Mouse (Mus musculus) ES-E14 (cell line): ENCODE measurements around the gene Ptpn7. TPM values are rescaled to one million over a fixed set of nuclear protein-coding genes. Genes with fewer than 3 reads are reported as not detected.

Experiments used
- DNase-seq: peaks from one replicate; pipeline ENCODE4 v3.0.0-alpha.2; 2013; ENCODE audit warnings: low read depth, low spot score
- H3K27ac ChIP-seq: 2 replicates; pipeline ENCODE4 v1.5.1; 2012; ENCODE audit warnings: low read depth, mild to moderate bottlenecking, low read length, moderate library complexity, mixed read lengths; ENCODE audit not compliant: poor library complexity, insufficient read depth, severe bottlenecking
- H3K36me3 ChIP-seq: 2 replicates; pipeline ENCODE4 v1.6.1; 2012; ENCODE audit warnings: mild to moderate bottlenecking, low read length, moderate library complexity, mixed read lengths; ENCODE audit not compliant: control insufficient read depth, poor library complexity, insufficient read depth, severe bottlenecking
- H3K4me1 ChIP-seq, 2 experiments: fragments of 150-350 bp in 1 of 2; sonication (generic) in 1 of 2; 2 replicates each; pipeline ENCODE4 v1.6.1; 2012; ENCODE audit warnings: low read length in 2 of 2, mild to moderate bottlenecking in 1 of 2, mixed read lengths in 1 of 2; ENCODE audit not compliant: control insufficient read depth in 2 of 2, insufficient read depth in 2 of 2, poor library complexity in 1 of 2
- H3K4me3 ChIP-seq, 2 experiments: fragments of 150-350 bp in 1 of 2; sonication (generic) in 1 of 2; 2 replicates each; pipeline ENCODE4 v1.5.1; 2012; ENCODE audit warnings: low read length in 2 of 2, low read depth in 1 of 2, mild to moderate bottlenecking in 1 of 2, mixed read lengths in 1 of 2; ENCODE audit not compliant: insufficient read depth in 1 of 2, poor library complexity in 1 of 2, severe bottlenecking in 1 of 2
- H3K9ac ChIP-seq: 2 replicates; pipeline ENCODE4 v1.6.1; 2012; ENCODE audit warnings: low read depth, mild to moderate bottlenecking, low read length, mixed read lengths; ENCODE audit not compliant: poor library complexity, insufficient read depth, severe bottlenecking
- H3K9me3 ChIP-seq: fragments of 150-350 bp; sonication (generic); 2 replicates; pipeline ENCODE4 v1.6.1; 2012; ENCODE audit warnings: low read depth, mild to moderate bottlenecking, low read length; ENCODE audit not compliant: control insufficient read depth, insufficient read depth
- CHD2 ChIP-seq: IDR thresholded peaks from 2 replicates; pipeline ENCODE4 v1.6.1; 2014; ENCODE audit warnings: mild to moderate bottlenecking, low read depth, low read length, inconsistent platforms
- HCFC1 ChIP-seq: IDR thresholded peaks from 2 replicates; pipeline ENCODE4 v1.6.1; 2012; ENCODE audit warnings: low read length, inconsistent platforms, borderline replicate concordance; ENCODE audit not compliant: insufficient read depth
- MAFK ChIP-seq: IDR thresholded peaks from 2 replicates; pipeline ENCODE4 v1.6.1; 2014; ENCODE audit warnings: mild to moderate bottlenecking, low read depth, low read length, inconsistent platforms; ENCODE audit not compliant: insufficient read depth
- ZC3H11A ChIP-seq: IDR thresholded peaks from 2 replicates; pipeline ENCODE4 v1.6.1; 2012; ENCODE audit warnings: low read depth, mild to moderate bottlenecking, inconsistent platforms, low read length, borderline replicate concordance
- ZNF384 ChIP-seq: IDR thresholded peaks from 2 replicates; pipeline ENCODE4 v1.6.1; 2012; ENCODE audit warnings: low read depth, low read length, inconsistent platforms
- in situ Hi-C, 2 experiments: fragments of 600-800 bp; cut with MboI; formaldehyde crosslinking; loops; one replicate each; pipeline ENCODE4 v1.15.1; 2025; ENCODE audit warnings: low sequenced_read_pairs in 2 of 2, inconsistent platforms in 1 of 2; ENCODE audit not compliant: unreplicated experiment in 2 of 2
- total RNA-seq: library from RNA; depleted of rRNA; stranded (reverse); fragments of 300-350 nt; gene quantifications from 2 replicates; pipeline ENCODE4 v1.2.3, GENCODE M21; 2012

The Ptpn7 gene
- total RNA-seq, 1 experiment, result 1.1 TPM

DNA sequence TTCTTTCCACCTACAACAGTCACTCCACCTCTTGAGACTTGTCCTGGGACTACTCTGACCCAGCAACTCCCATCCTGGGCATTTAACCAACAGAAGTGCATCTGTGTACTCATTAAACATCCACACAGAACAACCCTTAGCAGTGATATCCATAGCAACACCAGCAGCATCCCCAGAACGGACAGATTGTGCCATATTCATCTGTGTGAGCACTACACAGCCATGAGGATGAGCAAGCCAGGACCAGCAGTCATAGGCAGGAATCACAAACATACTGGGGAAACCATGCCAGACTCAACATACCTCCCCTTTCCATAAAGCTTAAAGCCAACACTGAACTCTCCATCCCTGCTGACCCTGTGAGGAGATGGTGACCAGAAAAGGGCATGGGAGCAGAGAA is 45.1 kb upstream of the Ptpn7 start:
- Histone ChIP-seq H3K9ac (no peak overlapping the region), H3K4me3 (no peak overlapping the region), H3K4me1 (peaks cover 3 to 8% of the 10 kb centered on the region in 2 experiments; a peak in 2 of 4 replicates), H3K27ac (no peak overlapping the region), H3K9me3 (no peaks in the 10 kb centered on the region), H3K36me3 (no peaks in the 10 kb centered on the region)
- TF ChIP-seq CHD2 (no peak), HCFC1 (no peak), MAFK (no peak), ZNF384 (no peak), ZC3H11A (no peak)
- DNase-seq, result no peak
- in situ Hi-C loops, result no loop called here

DNA sequence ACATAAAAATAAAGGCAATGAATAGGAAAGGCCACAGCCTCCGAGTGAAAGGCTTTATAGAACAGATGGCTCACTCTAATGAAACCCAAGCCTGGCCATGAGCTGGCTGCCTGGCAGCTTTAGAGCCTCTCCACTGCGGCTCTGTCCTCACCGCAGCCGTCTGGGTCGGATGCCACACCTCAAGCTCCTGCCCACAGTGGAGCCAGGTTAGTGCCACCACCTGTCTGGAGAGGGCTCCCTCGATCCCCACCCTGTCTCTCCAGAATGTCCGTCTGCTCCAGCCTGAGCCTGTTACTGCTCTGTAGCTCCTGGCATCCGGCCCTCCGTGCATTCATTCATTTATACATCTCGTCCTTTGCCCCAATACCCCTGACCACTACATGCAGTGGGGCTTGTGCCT is 42.9 kb upstream of the Ptpn7 start:
- H3K4me3 ChIP-seq, result no peak overlapping the region
- DNase-seq, result no peak
- no peaks in the 10 kb centered on the region for H3K9me3 ChIP-seq
- H3K4me1 ChIP-seq, result peaks cover 3 to 7% of the 10 kb centered on the region in 2 experiments; a peak in 2 of 4 replicates
- TF ChIP-seq CHD2 (no peak), HCFC1 (no peak), MAFK (no peak), ZC3H11A (no peak), ZNF384 (no peak)
- H3K9ac ChIP-seq, result no peak overlapping the region
- H3K27ac ChIP-seq, result no peak overlapping the region
- in situ Hi-C loops, result no loop called here
- no peaks in the 10 kb centered on the region for H3K36me3 ChIP-seq

DNA sequence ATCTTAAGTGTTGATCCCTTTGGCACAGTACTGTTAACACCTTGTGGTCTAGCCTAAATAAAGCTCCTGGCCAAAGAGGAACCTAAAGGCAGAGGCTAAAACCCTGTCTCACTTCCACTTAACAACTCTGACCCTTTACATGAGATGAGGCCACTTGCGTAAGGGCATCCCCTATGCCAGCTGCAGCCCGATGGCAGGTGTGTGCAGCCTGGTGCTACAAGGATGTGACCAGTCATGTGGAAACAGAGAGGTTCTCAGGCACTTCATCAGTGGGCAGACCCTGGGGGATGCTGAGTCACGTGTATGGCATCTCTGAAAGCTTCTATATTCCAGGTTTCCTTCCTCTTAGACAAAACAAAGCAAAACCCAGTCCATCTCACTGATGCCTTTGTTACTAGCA is 41.6 kb upstream of the Ptpn7 start:
- Histone ChIP-seq H3K9me3 (no peaks in the 10 kb centered on the region), H3K4me3 (no peak overlapping the region), H3K36me3 (no peaks in the 10 kb centered on the region), H3K4me1 (peaks cover 0 to 2% of the 10 kb centered on the region in 2 experiments; a peak in 1 of 4 replicates), H3K27ac (no peak overlapping the region), H3K9ac (no peak overlapping the region)
- DNase-seq, result no peak
- no peak for TF ChIP-seq HCFC1
- no peak for TF ChIP-seq ZC3H11A
- TF ChIP-seq CHD2, result no peak
- TF ChIP-seq MAFK, result no peak
- no peak for TF ChIP-seq ZNF384
- in situ Hi-C loops, result no loop called here

DNA sequence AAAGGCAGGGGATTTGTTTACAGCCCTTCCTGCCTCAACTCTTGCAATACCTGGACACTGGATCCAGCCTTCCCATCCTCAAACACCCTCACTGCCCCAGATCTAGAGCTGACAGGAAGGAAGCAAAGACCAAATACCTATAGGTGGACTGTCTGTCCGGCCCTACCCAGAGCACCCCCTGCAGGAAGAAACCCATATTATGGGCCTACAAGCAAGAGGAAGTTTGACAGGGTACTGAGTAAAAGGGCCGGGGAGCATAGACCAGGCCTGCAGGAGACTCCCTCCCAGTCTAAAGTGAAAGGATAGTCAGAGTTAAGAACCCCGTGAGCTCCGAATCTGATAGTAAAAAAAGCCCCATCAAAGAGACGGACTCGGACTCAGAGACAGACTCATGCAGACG is 37.8 kb upstream of the Ptpn7 start:
- no peaks in the 10 kb centered on the region for H3K36me3 ChIP-seq
- no peaks in the 10 kb centered on the region for H3K9me3 ChIP-seq
- H3K4me1 ChIP-seq, result no peaks in the 10 kb centered on the region
- no peak overlapping the region for H3K4me3 ChIP-seq
- in situ Hi-C loops, result no loop called here
- DNase-seq, result no peak
- no peak overlapping the region for H3K27ac ChIP-seq
- no peak overlapping the region for H3K9ac ChIP-seq
- no peak for TF ChIP-seq MAFK
- no peak for TF ChIP-seq HCFC1
- TF ChIP-seq CHD2, result no peak
- no peak for TF ChIP-seq ZNF384
- no peak for TF ChIP-seq ZC3H11A

DNA sequence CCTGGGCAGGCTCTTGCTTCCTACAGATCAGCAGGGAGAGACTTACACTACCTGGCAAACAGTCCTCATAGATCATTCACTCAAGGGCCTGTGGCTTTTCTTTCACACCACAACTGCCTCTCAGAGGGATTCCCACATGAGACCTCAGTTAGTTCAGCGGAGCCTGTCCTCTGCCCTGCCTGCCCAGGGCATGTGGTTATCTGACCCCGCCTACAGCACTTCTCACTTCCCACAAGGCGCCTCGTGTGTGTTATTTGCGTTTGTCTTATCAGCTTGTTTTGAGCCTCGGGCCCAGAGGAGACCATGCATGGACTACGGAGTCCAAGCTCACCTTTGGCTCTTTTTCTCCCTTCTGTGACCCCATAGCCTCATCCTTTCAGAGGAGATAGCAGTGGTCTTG is 37.3 kb upstream of the Ptpn7 start:
- in situ Hi-C loops, result no loop called here
- TF ChIP-seq ZNF384 (no peak), ZC3H11A (no peak), MAFK (no peak), CHD2 (no peak), HCFC1 (no peak)
- Histone ChIP-seq H3K4me3 (no peak overlapping the region), H3K27ac (no peak overlapping the region), H3K9me3 (no peaks in the 10 kb centered on the region), H3K9ac (no peak overlapping the region), H3K4me1 (peaks cover 0 to 2% of the 10 kb centered on the region in 2 experiments; a peak in 1 of 4 replicates), H3K36me3 (no peaks in the 10 kb centered on the region)
- DNase-seq, result no peak
